Mouse (Mus musculus): Measurements from ENCODE around the gene Ptk6. TPM values are rescaled to one million over a fixed set of nuclear protein-coding genes. Genes with fewer than 3 reads are reported as not detected.
A peak's percentile ranks its signal among the peaks of the same experiment; 100 is the strongest.

Ptk6 gene
- polyA plus RNA-seq, 1 experiment from 2014 or later = 0.27 TPM

- H3K4me1 ChIP-seq (ENCODE audit: control insufficient read depth, low read depth, low read length) = peaks cover 16% of the 10 kb centered on the region
- no peaks in the 10 kb centered on the region for H3K36me3 ChIP-seq (ENCODE audit: control insufficient read depth, insufficient read depth)
- peak overlapping the region; percentile 99 for H3K4me2 ChIP-seq (ENCODE audit: low read depth, low read length)
- H3K27me3 ChIP-seq (ENCODE audit: control insufficient read depth, insufficient read depth, low read depth, low read length) = peaks cover 5% of the 10 kb centered on the region
- H3K4me3 ChIP-seq (ENCODE audit: low read depth, low read length) = peak overlapping the region; percentile 87; the same call in 1 of the 2 replicates
- WGBS (ENCODE audit: insufficient replicate concordance) = 64% methylated on average over 2 of the region's 2 CpGs
- H3K27ac ChIP-seq (ENCODE audit: low read length) = peak overlapping the region; percentile 74
- peak overlapping the region; percentile 46; the same call in 1 of the 2 replicates for H3K9ac ChIP-seq (ENCODE audit: low read depth, low read length)
- H3K9me3 ChIP-seq (replicated peaks; ENCODE audit: control insufficient read depth, low read length) = no peaks in the 10 kb centered on the region
- ATAC-seq (ENCODE audit: low read depth) = no peak
Observed at GRCm38 (mm10) chr2:181188681-181189080, 13.9 kb downstream of the Ptk6 start.

- H3K36me3 ChIP-seq (ENCODE audit: control insufficient read depth, insufficient read depth) = no peaks in the 10 kb centered on the region
- H3K27me3 ChIP-seq (ENCODE audit: control insufficient read depth, insufficient read depth, low read depth, low read length) = peaks cover 5% of the 10 kb centered on the region
- peak within 1 kb of the TSS; percentile 87 for H3K9ac ChIP-seq (ENCODE audit: low read depth, low read length)
- peak within 1 kb of the TSS; percentile 90 for H3K27ac ChIP-seq (ENCODE audit: low read length)
- no peaks in the 10 kb centered on the region for H3K9me3 ChIP-seq (replicated peaks; ENCODE audit: control insufficient read depth, low read length)
- WGBS (ENCODE audit: insufficient replicate concordance) = under 1% methylated on average over 64 of the region's 64 CpGs
- peak within 1 kb of the TSS; percentile 99 for H3K4me2 ChIP-seq (ENCODE audit: low read depth, low read length)
- ATAC-seq (ENCODE audit: low read depth) = peak; percentile 96
- H3K4me1 ChIP-seq (ENCODE audit: control insufficient read depth, low read depth, low read length) = peaks cover 16% of the 10 kb centered on the region
- H3K4me3 ChIP-seq (ENCODE audit: low read depth, low read length) = peak within 1 kb of the TSS; percentile 87
Observed at GRCm38 (mm10) chr2:181187121-181188000, 15.2 kb downstream of the Ptk6 start, which contains the start of gene Ppdpf. TSS of gene Ppdpf (plus strand) at chr2:181187247.

GRCm38 (mm10) chr2:181186635-181187034 lies 16.0 kb downstream of the Ptk6 start:
- peak; percentile 73 for ATAC-seq (ENCODE audit: low read depth)
- peak overlapping the region; percentile 99 for H3K4me2 ChIP-seq (ENCODE audit: low read depth, low read length)
- H3K36me3 ChIP-seq (ENCODE audit: control insufficient read depth, insufficient read depth) = no peaks in the 10 kb centered on the region
- H3K27ac ChIP-seq (ENCODE audit: low read length) = peak overlapping the region; percentile 90
- peaks cover 16% of the 10 kb centered on the region for H3K4me1 ChIP-seq (ENCODE audit: control insufficient read depth, low read depth, low read length)
- WGBS (ENCODE audit: insufficient replicate concordance) = 1% methylated on average over 14 of the region's 14 CpGs
- peak overlapping the region; percentile 61 for H3K9ac ChIP-seq (ENCODE audit: low read depth, low read length)
- peaks cover 5% of the 10 kb centered on the region for H3K27me3 ChIP-seq (ENCODE audit: control insufficient read depth, insufficient read depth, low read depth, low read length)
- no peaks in the 10 kb centered on the region for H3K9me3 ChIP-seq (replicated peaks; ENCODE audit: control insufficient read depth, low read length)
- peak overlapping the region; percentile 87 for H3K4me3 ChIP-seq (ENCODE audit: low read depth, low read length)

- WGBS (ENCODE audit: insufficient replicate concordance) = 53% methylated on average over 6 of the region's 6 CpGs
- Histone ChIP-seq H3K4me2 (ENCODE audit: low read depth, low read length) (no peak overlapping the region), H3K27ac (ENCODE audit: low read length) (no peak overlapping the region)
Observed at GRCm38 (mm10) chr2:181180898-181181297, 21.7 kb downstream of the Ptk6 start.

GRCm38 (mm10) chr2:181178471-181178870 lies 24.1 kb downstream of the Ptk6 start:
- Histone ChIP-seq H3K9ac (ENCODE audit: low read depth, low read length) (no peak overlapping the region), H3K9me3 (replicated peaks; ENCODE audit: control insufficient read depth, low read length) (no peaks in the 10 kb centered on the region), H3K4me2 (ENCODE audit: low read depth, low read length) (no peak overlapping the region), H3K27me3 (ENCODE audit: control insufficient read depth, insufficient read depth, low read depth, low read length) (no peaks in the 10 kb centered on the region), H3K27ac (ENCODE audit: low read length) (no peak overlapping the region), H3K4me1 (ENCODE audit: control insufficient read depth, low read depth, low read length) (no peaks in the 10 kb centered on the region), H3K4me3 (ENCODE audit: low read depth, low read length) (no peak overlapping the region), H3K36me3 (ENCODE audit: control insufficient read depth, insufficient read depth) (no peaks in the 10 kb centered on the region)
- ATAC-seq (ENCODE audit: low read depth) = no peak
- WGBS (ENCODE audit: insufficient replicate concordance) = 42% methylated on average over 5 of the region's 5 CpGs

More at GRCm38 (mm10) chr2:181180898-181181297, 21.7 kb downstream of the Ptk6 start:
- Histone ChIP-seq H3K4me1 (ENCODE audit: control insufficient read depth, low read depth, low read length) (no peaks in the 10 kb centered on the region), H3K4me3 (ENCODE audit: low read depth, low read length) (no peak overlapping the region), H3K9ac (ENCODE audit: low read depth, low read length) (no peak overlapping the region), H3K9me3 (replicated peaks; ENCODE audit: control insufficient read depth, low read length) (no peaks in the 10 kb centered on the region), H3K36me3 (ENCODE audit: control insufficient read depth, insufficient read depth) (no peaks in the 10 kb centered on the region), H3K27me3 (ENCODE audit: control insufficient read depth, insufficient read depth, low read depth, low read length) (peaks cover 4% of the 10 kb centered on the region)
- ATAC-seq (ENCODE audit: low read depth) = no peak

GRCm38 (mm10) chr2:181178015-181178414 lies 24.6 kb downstream of the Ptk6 start:
- ATAC-seq (ENCODE audit: low read depth) = no peak
- no peaks in the 10 kb centered on the region for H3K27me3 ChIP-seq (ENCODE audit: control insufficient read depth, insufficient read depth, low read depth, low read length)
- no peak overlapping the region for H3K4me3 ChIP-seq (ENCODE audit: low read depth, low read length)
- H3K4me2 ChIP-seq (ENCODE audit: low read depth, low read length) = no peak overlapping the region
- 41% methylated on average over 3 of the region's 3 CpGs for whole genome bisulfite sequencing (ENCODE audit: insufficient replicate concordance)
- H3K9ac ChIP-seq (ENCODE audit: low read depth, low read length) = no peak overlapping the region
- H3K4me1 ChIP-seq (ENCODE audit: control insufficient read depth, low read depth, low read length) = no peaks in the 10 kb centered on the region
- H3K27ac ChIP-seq (ENCODE audit: low read length) = no peak overlapping the region
- no peaks in the 10 kb centered on the region for H3K36me3 ChIP-seq (ENCODE audit: control insufficient read depth, insufficient read depth)
- no peaks in the 10 kb centered on the region for H3K9me3 ChIP-seq (replicated peaks; ENCODE audit: control insufficient read depth, low read length)

GRCm38 (mm10) chr2:181174646-181175045 lies 27.9 kb downstream of the Ptk6 start:
- no peak for ATAC-seq (ENCODE audit: low read depth)
- no peaks in the 10 kb centered on the region for H3K4me1 ChIP-seq (ENCODE audit: control insufficient read depth, low read depth, low read length)
- no peaks in the 10 kb centered on the region for H3K36me3 ChIP-seq (ENCODE audit: control insufficient read depth, insufficient read depth)
- H3K4me2 ChIP-seq (ENCODE audit: low read depth, low read length) = no peak overlapping the region
- H3K9ac ChIP-seq (ENCODE audit: low read depth, low read length) = no peak overlapping the region
- no peak overlapping the region for H3K4me3 ChIP-seq (ENCODE audit: low read depth, low read length)
- 69% methylated on average over 3 of the region's 3 CpGs for WGBS (ENCODE audit: insufficient replicate concordance)
- H3K27ac ChIP-seq (ENCODE audit: low read length) = no peak overlapping the region
- no peaks in the 10 kb centered on the region for H3K9me3 ChIP-seq (replicated peaks; ENCODE audit: control insufficient read depth, low read length)
- H3K27me3 ChIP-seq (ENCODE audit: control insufficient read depth, insufficient read depth, low read depth, low read length) = no peaks in the 10 kb centered on the region

GRCm38 (mm10) chr2:181166469-181166868 lies 36.1 kb downstream of the Ptk6 start:
- no peak for ATAC-seq (ENCODE audit: low read depth)
- Histone ChIP-seq H3K27me3 (ENCODE audit: control insufficient read depth, insufficient read depth, low read depth, low read length) (no peaks in the 10 kb centered on the region), H3K36me3 (ENCODE audit: control insufficient read depth, insufficient read depth) (no peaks in the 10 kb centered on the region), H3K9me3 (replicated peaks; ENCODE audit: control insufficient read depth, low read length) (no peaks in the 10 kb centered on the region), H3K4me3 (ENCODE audit: low read depth, low read length) (no peak overlapping the region), H3K4me2 (ENCODE audit: low read depth, low read length) (no peak overlapping the region), H3K27ac (ENCODE audit: low read length) (no peak overlapping the region), H3K4me1 (ENCODE audit: control insufficient read depth, low read depth, low read length) (no peaks in the 10 kb centered on the region), H3K9ac (ENCODE audit: low read depth, low read length) (no peak overlapping the region)
- 69% methylated on average over 5 of the region's 5 CpGs for WGBS (ENCODE audit: insufficient replicate concordance)

- Histone ChIP-seq H3K9me3 (replicated peaks; ENCODE audit: control insufficient read depth, low read length) (no peaks in the 10 kb centered on the region), H3K4me3 (ENCODE audit: low read depth, low read length) (no peak overlapping the region), H3K9ac (ENCODE audit: low read depth, low read length) (no peak overlapping the region), H3K36me3 (ENCODE audit: control insufficient read depth, insufficient read depth) (no peaks in the 10 kb centered on the region), H3K27ac (ENCODE audit: low read length) (no peak overlapping the region), H3K4me2 (ENCODE audit: low read depth, low read length) (no peak overlapping the region), H3K27me3 (ENCODE audit: control insufficient read depth, insufficient read depth, low read depth, low read length) (peaks cover 20% of the 10 kb centered on the region), H3K4me1 (ENCODE audit: control insufficient read depth, low read depth, low read length) (no peaks in the 10 kb centered on the region)
- no peak for ATAC-seq (ENCODE audit: low read depth)
- 42% methylated on average over 4 of the region's 4 CpGs for WGBS (ENCODE audit: insufficient replicate concordance)
Observed at GRCm38 (mm10) chr2:181160821-181161220, 41.8 kb downstream of the Ptk6 start.
